Mouse (Mus musculus): ENCODE results near the gene Eif3l.
A peak's percentile ranks its signal among the peaks of the same experiment; 100 is the strongest.
"Not testable (repeated sequence)": the region's sequence is repeated elsewhere in the genome, so short reads cannot be mapped to it uniquely, and the experiment has no call there.

Eif3l gene

GRCm38 (mm10) chr15:79074913-79075532, at the start of gene Eif3l:
Eif3l (plus strand) TSS chr15:79075179.
- peak; percentile 75 for DNase-seq (ENCODE audit: low spot score)

GRCm38 (mm10) chr15:79025687-79026308, 49.2 kb upstream of the Eif3l start:
- no peak for DNase-seq (ENCODE audit: low spot score)

DNA sequence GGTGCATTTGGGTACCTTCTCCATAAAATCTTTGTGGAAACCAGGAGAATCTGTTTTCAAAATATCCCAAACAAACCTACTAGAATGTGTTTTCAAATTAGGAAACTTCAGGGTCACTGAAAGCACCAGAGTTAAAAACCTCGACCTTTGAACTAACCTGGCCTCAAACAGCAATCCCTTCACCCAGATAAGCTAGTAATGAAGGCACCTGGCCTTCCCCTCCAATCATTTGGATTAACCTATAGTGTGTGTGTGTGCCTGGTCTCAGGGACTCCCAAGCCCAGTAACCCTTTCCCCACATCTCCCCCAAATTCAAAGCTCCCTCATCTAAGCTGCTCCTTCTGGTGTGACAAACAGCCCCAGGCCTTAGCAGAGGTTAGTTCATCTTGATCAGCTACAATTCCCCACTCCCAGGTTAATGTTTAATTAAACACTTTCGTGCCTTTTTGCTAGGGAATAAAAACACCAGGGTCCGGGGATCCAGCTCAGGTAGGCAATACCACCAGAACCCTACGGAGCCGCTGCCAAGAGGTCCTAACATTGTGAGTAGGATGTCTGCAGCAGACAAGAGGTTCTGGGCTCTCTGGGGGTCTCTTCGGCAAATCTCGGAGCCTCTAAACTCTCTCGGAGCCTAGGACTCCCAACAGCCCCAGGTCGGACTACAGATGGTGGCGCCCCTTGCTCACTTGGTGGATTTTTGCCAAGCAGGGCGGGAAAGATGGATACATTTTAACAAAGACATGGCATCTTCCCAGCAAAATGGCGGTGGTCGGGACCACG, 48.3 kb upstream of the Eif3l start:
- no peak for DNase-seq (ENCODE audit: low spot score)

DNA sequence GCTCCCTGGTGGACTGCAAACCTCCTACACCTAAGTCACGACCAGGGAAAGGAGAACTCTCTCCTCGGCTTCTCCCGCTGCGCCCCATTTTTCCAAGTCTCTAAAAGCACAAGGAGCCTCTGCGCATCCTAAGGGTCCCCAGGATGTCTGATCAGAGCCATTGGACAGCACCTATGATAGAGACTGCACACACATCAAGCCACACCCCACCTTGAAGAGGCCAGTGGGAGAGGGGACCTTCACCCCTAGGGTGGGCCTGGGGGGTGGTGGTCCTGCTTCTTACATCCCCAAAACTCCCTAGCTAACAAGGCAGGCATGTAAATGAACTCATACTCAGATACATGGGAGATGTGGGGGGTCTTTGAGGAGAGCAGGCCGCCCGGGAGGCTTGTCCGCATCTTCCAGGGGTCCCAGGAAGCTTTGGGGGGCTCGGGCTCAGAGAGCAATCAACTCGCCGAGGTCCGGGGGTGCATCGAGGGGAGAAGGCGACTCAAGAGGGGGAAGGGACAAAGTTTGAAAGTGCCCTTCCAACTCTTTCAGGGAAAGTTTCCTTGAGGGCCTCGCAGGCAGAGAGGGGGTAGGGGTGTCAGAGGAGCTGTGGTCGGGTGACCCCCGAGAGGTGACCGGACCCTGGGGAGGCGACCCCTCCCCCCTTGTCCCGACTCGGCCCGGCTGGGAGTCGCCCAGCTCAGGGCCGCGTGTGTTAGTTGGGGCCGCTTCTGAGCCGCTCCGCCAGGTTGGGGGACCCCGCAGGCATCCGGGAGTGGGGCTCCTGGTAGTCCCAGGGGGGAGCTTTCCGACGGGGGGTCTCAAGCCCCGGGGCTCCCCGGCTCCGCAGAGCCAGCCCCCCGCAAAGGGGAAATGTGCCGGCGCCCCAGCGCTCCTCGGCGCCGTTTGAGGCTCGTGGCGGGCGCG, 47.4 kb upstream of the Eif3l start:
- DNase-seq (ENCODE audit: low spot score), result no peak

GRCm38 (mm10) chr15:79028237-79028738, 46.7 kb upstream of the Eif3l start, which contains the start of gene H1f0:
H1f0 (plus strand) TSS chr15:79028450.
- DNase-seq (ENCODE audit: low spot score), result peak; percentile 50

DNA sequence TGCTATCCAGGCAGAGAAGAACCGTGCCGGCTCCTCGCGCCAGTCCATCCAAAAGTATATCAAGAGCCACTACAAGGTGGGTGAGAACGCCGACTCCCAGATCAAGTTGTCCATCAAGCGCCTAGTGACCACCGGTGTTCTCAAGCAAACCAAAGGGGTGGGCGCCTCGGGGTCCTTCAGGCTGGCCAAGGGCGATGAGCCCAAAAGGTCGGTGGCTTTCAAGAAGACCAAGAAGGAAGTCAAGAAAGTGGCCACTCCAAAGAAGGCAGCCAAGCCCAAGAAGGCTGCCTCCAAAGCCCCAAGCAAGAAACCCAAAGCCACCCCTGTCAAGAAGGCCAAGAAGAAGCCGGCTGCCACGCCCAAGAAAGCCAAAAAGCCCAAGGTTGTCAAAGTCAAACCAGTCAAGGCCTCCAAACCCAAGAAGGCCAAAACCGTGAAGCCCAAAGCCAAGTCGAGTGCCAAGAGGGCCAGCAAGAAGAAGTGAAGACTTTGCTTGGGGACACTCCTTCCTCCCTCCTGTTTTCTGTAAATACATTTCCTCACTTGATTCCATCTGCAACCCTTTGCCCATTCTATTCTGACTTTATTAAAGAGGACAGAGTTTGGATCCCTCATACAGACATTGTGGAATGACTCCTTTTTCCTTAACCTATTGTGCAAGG, 46.0 kb upstream of the Eif3l start:
- DNase-seq (ENCODE audit: low spot score), result no peak

DNA sequence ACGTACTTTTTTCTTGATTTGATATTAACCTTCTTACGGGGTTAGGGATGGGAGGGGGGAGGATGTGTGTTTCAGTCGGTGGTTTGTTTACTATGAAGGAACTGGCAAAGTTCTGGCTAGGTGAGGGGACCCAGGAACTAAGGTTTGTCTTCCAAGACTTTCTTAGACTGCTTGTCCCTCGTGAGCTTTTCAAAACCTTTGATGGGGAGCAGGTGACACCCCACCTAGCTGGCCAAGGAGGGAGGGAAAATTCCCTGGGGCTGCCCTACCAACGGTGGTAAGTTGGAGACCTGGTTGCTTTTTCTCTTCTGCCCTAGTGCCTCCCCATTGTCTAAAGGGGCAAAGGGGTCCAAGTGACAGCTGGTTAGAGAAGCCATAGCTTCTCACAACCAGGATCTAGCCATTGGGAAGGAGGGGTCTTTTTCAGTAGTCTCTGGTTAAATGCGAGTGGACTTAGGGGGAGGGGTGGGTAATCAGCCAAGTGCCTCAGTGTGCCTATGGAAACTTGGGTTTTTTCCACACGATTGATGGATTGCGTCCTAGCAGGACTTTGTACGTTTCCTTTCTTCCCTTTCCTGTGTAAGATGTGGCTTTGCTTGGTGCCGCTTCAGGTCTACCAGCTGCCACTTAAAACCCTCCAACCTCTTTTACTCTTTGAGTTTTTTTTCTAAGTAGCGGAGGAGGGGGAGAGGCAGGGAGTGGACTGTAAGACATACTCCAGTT, 45.3 kb upstream of the Eif3l start:
- no peak for DNase-seq (ENCODE audit: low spot score)

DNA sequence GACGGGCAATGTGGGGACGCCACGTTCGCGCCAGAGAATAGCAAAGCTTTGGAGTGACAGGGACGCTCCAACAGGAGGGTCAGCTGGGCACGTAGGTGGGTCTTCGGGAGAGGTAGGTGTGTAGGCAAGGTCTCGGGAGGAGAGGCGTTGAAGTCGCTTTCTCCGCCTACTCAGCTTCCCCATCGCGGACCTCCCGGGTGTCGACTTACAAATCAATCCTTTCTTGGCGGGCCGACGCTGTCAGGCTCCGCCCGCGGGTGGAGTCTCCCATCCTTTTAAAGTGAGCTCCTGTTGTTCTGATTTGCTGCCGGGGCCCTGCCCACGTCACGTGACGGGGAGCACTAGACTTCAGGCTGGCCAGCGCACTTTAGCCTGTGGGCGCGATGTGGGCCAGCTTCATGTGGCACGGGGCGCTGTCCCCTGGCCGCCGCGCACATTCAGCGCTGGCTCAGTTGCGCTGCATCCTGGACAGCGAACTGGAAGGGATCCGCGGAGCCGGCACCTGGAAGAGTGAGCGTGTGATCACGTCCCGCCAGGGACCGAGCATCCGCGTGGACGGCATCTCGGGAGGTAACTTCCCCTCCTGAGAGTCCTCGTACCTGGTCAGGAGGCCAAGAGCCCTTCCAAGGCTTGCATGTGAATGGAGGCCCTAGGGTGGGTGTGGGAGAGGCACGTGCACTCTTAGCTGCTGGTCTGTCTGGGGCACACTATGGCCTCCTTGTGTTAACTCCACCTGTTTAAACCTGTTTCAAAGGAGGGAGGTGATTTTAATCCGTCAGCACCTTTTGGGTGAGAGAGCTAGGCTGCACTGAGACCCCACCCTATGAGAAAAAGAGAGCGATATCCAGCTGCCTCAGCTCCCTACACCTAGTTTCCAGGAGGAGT, 44.2 kb upstream of the Eif3l start:
- DNase-seq (ENCODE audit: low spot score), result peak; percentile 41

DNA sequence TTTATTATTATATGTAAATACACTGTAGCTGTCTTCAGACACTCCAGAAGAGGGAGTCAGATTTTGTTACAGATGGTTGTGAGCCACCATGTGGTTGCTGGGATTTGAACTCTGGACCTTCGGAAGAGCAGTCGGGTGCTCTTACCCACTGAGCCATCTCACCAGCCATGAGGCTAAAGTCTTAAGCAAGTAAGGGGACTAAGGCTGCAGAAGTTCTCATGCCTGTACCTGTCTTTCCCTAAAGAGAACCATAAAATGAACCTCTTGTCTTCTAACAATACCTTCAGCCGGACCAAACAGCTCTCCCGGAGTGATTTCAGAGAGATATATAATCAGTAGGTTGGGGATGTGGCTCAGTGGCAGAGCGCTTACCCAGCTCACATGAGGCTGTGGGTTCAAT, 43.1 kb upstream of the Eif3l start:
- not testable (repeated sequence) for DNase-seq (ENCODE audit: low spot score)

- DNase-seq (ENCODE audit: low spot score), result peak; percentile 69
Observed at GRCm38 (mm10) chr15:79037913-79038328, 37.1 kb upstream of the Eif3l start.

GRCm38 (mm10) chr15:79038331-79038730, 36.6 kb upstream of the Eif3l start:
- DNase-seq (ENCODE audit: low spot score), result no peak

- DNase-seq (ENCODE audit: low spot score), result peak; percentile 81
Observed at GRCm38 (mm10) chr15:79038853-79039252, 36.1 kb upstream of the Eif3l start.

DNA sequence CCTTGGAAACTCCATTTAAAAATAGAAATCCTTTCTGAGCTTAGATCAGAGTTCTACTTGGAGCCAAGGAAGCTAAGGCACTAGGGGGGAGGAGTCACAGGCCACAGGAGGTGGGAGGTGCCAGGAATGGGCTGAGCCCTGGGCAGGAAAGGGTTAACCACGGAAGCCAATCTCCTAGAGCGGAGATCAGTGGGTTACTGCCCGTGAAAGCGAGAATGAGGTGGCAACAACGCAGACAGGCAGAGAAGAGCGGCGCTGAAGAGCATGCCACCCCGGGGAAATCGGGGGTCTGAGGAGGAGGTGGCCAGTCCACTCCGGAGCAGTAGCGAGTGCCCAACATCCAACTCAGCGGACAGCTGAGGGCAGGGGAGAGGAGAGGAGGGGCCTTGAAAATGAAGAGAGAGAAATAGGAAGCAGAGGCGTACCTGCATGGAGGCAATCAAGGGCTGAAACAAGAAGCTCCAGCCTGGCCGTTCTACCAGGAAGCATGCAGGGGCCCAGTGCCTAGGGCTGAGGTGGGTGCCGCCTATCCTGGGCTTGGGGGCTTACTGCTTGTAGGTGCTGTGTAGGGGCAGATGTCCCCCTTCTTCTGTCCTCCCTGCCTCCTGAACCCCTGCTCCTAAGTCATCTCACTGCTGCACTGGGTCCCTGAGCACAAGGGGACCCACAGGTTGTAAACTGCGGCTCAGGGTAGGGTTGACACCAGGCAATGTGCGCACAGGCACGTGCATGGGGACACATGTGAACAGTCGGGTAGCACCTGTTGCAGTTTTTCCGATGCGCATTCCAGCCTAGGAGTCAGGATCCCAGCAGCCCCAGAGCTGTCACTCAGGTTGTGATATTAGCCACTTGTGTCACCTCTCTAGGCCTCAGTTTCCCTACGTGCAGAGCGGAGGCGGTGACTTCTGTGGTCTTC, 34.2 kb upstream of the Eif3l start:
- no peak for DNase-seq (ENCODE audit: low spot score)

DNA sequence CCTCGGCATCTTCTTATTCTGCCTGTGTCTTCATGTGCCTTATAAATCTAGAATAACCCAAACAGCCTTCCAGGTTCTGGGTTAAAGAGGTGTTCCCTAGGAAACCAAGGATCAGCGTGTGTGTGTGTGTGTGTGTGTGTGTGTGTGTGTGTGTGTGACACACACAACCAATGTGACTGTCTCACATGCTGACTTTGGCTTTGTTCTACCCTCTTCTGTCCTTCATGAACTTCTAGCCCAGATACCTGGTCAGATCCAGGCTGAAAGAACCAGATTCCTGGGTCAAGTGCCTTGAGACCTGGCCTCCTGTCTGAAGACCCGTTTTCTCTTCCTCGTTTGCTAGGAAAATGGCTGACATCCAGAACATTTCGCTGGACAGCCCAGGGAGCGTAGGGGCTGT, 33.4 kb upstream of the Eif3l start, which contains the start of gene Galr3:
Gene Galr3, plus strand, starts transcription at position 301 of the 400 bp plus-strand sequence.
- no peak for DNase-seq (ENCODE audit: low spot score)

DNA sequence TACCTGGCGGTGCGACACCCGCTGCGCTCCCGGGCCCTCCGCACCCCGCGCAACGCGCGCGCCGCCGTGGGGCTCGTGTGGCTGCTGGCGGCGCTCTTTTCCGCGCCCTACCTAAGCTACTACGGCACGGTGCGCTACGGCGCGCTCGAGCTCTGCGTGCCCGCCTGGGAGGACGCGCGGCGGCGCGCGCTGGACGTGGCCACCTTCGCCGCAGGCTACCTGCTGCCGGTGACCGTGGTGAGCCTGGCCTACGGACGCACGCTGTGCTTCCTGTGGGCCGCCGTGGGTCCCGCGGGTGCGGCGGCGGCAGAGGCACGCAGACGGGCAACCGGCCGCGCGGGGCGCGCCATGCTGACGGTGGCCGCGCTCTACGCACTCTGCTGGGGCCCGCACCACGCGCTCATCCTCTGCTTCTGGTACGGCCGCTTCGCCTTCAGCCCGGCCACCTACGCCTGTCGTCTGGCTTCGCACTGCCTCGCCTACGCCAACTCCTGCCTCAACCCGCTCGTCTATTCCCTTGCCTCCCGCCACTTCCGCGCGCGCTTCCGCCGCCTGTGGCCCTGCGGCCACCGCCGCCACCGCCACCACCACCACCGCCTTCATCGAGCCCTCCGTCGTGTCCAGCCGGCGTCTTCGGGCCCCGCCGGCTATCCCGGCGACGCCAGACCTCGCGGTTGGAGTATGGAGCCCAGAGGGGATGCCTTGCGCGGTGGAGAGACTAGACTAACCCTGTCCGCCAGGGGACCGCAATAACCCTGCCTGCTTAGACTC, 32.1 kb upstream of the Eif3l start:
- no peak for DNase-seq (ENCODE audit: low spot score)

- no peak for DNase-seq (ENCODE audit: low spot score)
Observed at GRCm38 (mm10) chr15:79044837-79045236, 30.1 kb upstream of the Eif3l start.

DNA sequence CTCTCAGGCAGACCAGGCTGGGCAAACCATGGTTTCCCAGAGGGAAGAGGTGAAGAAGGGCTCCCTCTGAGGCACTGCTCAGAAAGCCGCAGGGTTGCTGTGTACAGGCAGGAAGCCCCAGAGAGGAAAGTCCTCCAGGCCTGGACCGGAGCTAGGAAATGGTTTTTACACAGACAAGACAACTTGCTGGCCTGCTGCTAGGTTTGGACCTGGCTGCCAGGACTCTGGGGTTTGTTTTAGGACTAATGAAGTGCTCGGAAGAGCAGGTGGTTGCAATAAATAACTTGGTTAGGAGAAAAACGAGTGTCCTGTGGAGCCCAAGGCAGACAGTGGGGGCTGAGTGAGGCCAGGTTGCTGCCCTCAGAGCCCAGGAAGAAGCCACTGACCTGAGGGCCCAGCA, 26.8 kb upstream of the Eif3l start:
- DNase-seq (ENCODE audit: low spot score), result no peak

All from spleen, adult 12 weeks (tissue).